Mouse (Mus musculus): ENCODE results near the gene Mrtfa. TPM values are rescaled to one million over a fixed set of nuclear protein-coding genes. Genes with fewer than 3 reads are reported as not detected.

The Mrtfa gene
- polyA plus RNA-seq, 1 experiment from 2014 or later, result 26.2 TPM

GRCm38 (mm10) chr15:81035417-81036162, 155.0 kb downstream of the Mrtfa start:
- no peak for ATAC-seq (ENCODE audit: insufficient read depth, low FRiP score)
- H3K9ac ChIP-seq (ENCODE audit: low read length), result 0 out of 2 replicates have a peak overlapping the region, but pooled peaks have one; percentile 24
- WGBS, result 63% methylated on average over 12 of the region's 12 CpGs
- no peak overlapping the region for H3K4me2 ChIP-seq (ENCODE audit: low read depth, low read length)
- no peak overlapping the region for H3K4me3 ChIP-seq (replicated peaks; ENCODE audit: low read length)
- no peaks in the 10 kb centered on the region for H3K9me3 ChIP-seq (replicated peaks; ENCODE audit: control insufficient read depth, low read length)
- no peaks in the 10 kb centered on the region for H3K36me3 ChIP-seq (ENCODE audit: control insufficient read depth, insufficient read depth, low read length)
- no peak overlapping the region for H3K27ac ChIP-seq (ENCODE audit: low read length)
- H3K4me1 ChIP-seq (ENCODE audit: control insufficient read depth, insufficient read depth, low read length), result peaks cover 31% of the 10 kb centered on the region
- H3K27me3 ChIP-seq (ENCODE audit: control insufficient read depth, insufficient read depth, low read length), result no peaks in the 10 kb centered on the region

GRCm38 (mm10) chr15:81034119-81034518, 156.4 kb downstream of the Mrtfa start:
- no peak overlapping the region for H3K4me3 ChIP-seq (replicated peaks; ENCODE audit: low read length)
- H3K36me3 ChIP-seq (ENCODE audit: control insufficient read depth, insufficient read depth, low read length), result no peaks in the 10 kb centered on the region
- no peaks in the 10 kb centered on the region for H3K27me3 ChIP-seq (ENCODE audit: control insufficient read depth, insufficient read depth, low read length)
- no peaks in the 10 kb centered on the region for H3K9me3 ChIP-seq (replicated peaks; ENCODE audit: control insufficient read depth, low read length)
- no peak overlapping the region for H3K4me2 ChIP-seq (ENCODE audit: low read depth, low read length)
- WGBS, result 71% methylated on average over 6 of the region's 6 CpGs
- H3K4me1 ChIP-seq (ENCODE audit: control insufficient read depth, insufficient read depth, low read length), result peaks cover 31% of the 10 kb centered on the region
- ATAC-seq (ENCODE audit: insufficient read depth, low FRiP score), result no peak
- H3K9ac ChIP-seq (ENCODE audit: low read length), result no peak overlapping the region
- no peak overlapping the region for H3K27ac ChIP-seq (ENCODE audit: low read length)

GRCm38 (mm10) chr15:81032941-81033629, 157.5 kb downstream of the Mrtfa start:
- H3K9me3 ChIP-seq (replicated peaks; ENCODE audit: control insufficient read depth, low read length), result no peaks in the 10 kb centered on the region
- WGBS, result 34% methylated on average over 9 of the region's 9 CpGs
- no peak overlapping the region for H3K4me2 ChIP-seq (ENCODE audit: low read depth, low read length)
- no peaks in the 10 kb centered on the region for H3K27me3 ChIP-seq (ENCODE audit: control insufficient read depth, insufficient read depth, low read length)
- no peak overlapping the region for H3K4me3 ChIP-seq (replicated peaks; ENCODE audit: low read length)
- no peaks in the 10 kb centered on the region for H3K36me3 ChIP-seq (ENCODE audit: control insufficient read depth, insufficient read depth, low read length)
- H3K27ac ChIP-seq (ENCODE audit: low read length), result no peak overlapping the region
- H3K4me1 ChIP-seq (ENCODE audit: control insufficient read depth, insufficient read depth, low read length), result peaks cover 32% of the 10 kb centered on the region
- no peak overlapping the region for H3K9ac ChIP-seq (ENCODE audit: low read length)
- peak; percentile 49; the same call in 1 of the 2 replicates for ATAC-seq (ENCODE audit: insufficient read depth, low FRiP score)

- Histone ChIP-seq H3K4me2 (ENCODE audit: low read depth, low read length) (no peak overlapping the region), H3K27ac (ENCODE audit: low read length) (no peak overlapping the region), H3K4me1 (ENCODE audit: control insufficient read depth, insufficient read depth, low read length) (peaks cover 37% of the 10 kb centered on the region), H3K27me3 (ENCODE audit: control insufficient read depth, insufficient read depth, low read length) (no peaks in the 10 kb centered on the region), H3K4me3 (replicated peaks; ENCODE audit: low read length) (no peak overlapping the region), H3K9me3 (replicated peaks; ENCODE audit: control insufficient read depth, low read length) (no peaks in the 10 kb centered on the region), H3K36me3 (ENCODE audit: control insufficient read depth, insufficient read depth, low read length) (no peaks in the 10 kb centered on the region), H3K9ac (ENCODE audit: low read length) (no peak overlapping the region)
- ATAC-seq (ENCODE audit: insufficient read depth, low FRiP score), result no peak
- 69% methylated on average over 4 of the region's 4 CpGs for WGBS
Measured at GRCm38 (mm10) chr15:81031611-81032010, 158.9 kb downstream of the Mrtfa start.

- Histone ChIP-seq H3K27me3 (ENCODE audit: control insufficient read depth, insufficient read depth, low read length) (no peaks in the 10 kb centered on the region), H3K9me3 (replicated peaks; ENCODE audit: control insufficient read depth, low read length) (no peaks in the 10 kb centered on the region), H3K27ac (ENCODE audit: low read length) (no peak overlapping the region), H3K9ac (ENCODE audit: low read length) (no peak overlapping the region), H3K36me3 (ENCODE audit: control insufficient read depth, insufficient read depth, low read length) (no peaks in the 10 kb centered on the region), H3K4me3 (replicated peaks; ENCODE audit: low read length) (no peak overlapping the region), H3K4me2 (ENCODE audit: low read depth, low read length) (no peak overlapping the region), H3K4me1 (ENCODE audit: control insufficient read depth, insufficient read depth, low read length) (peaks cover 37% of the 10 kb centered on the region)
- no peak for ATAC-seq (ENCODE audit: insufficient read depth, low FRiP score)
- 64% methylated on average over 10 of the region's 10 CpGs for WGBS
Measured at GRCm38 (mm10) chr15:81030891-81031425, 159.6 kb downstream of the Mrtfa start.

- Histone ChIP-seq H3K36me3 (ENCODE audit: control insufficient read depth, insufficient read depth, low read length) (no peaks in the 10 kb centered on the region), H3K9ac (ENCODE audit: low read length) (peak overlapping the region; percentile 31; the same call in 1 of the 2 replicates), H3K9me3 (replicated peaks; ENCODE audit: control insufficient read depth, low read length) (no peaks in the 10 kb centered on the region), H3K4me1 (ENCODE audit: control insufficient read depth, insufficient read depth, low read length) (peaks cover 13% of the 10 kb centered on the region), H3K4me2 (ENCODE audit: low read depth, low read length) (0 out of 2 replicates have a peak overlapping the region, but pooled peaks have one; percentile 13), H3K27ac (ENCODE audit: low read length) (peak overlapping the region; percentile 30; the same call in 1 of the 2 replicates), H3K4me3 (replicated peaks; ENCODE audit: low read length) (no peak overlapping the region), H3K27me3 (ENCODE audit: control insufficient read depth, insufficient read depth, low read length) (no peaks in the 10 kb centered on the region)
- peak; percentile 86 for ATAC-seq (ENCODE audit: insufficient read depth, low FRiP score)
- WGBS, result 26% methylated on average over 8 of the region's 8 CpGs
Measured at GRCm38 (mm10) chr15:81027378-81028173, 163.0 kb downstream of the Mrtfa start.

- Histone ChIP-seq H3K4me1 (ENCODE audit: control insufficient read depth, insufficient read depth, low read length) (peaks cover 13% of the 10 kb centered on the region), H3K9ac (ENCODE audit: low read length) (peak overlapping the region; percentile 31; the same call in 1 of the 2 replicates), H3K9me3 (replicated peaks; ENCODE audit: control insufficient read depth, low read length) (no peaks in the 10 kb centered on the region), H3K36me3 (ENCODE audit: control insufficient read depth, insufficient read depth, low read length) (no peaks in the 10 kb centered on the region), H3K27me3 (ENCODE audit: control insufficient read depth, insufficient read depth, low read length) (no peaks in the 10 kb centered on the region), H3K4me3 (replicated peaks; ENCODE audit: low read length) (no peak overlapping the region), H3K27ac (ENCODE audit: low read length) (peak overlapping the region; percentile 26; the same call in 1 of the 2 replicates), H3K4me2 (ENCODE audit: low read depth, low read length) (no peak overlapping the region)
- 69% methylated on average over 5 of the region's 5 CpGs for WGBS
- no peak for ATAC-seq (ENCODE audit: insufficient read depth, low FRiP score)
Measured at GRCm38 (mm10) chr15:81026901-81027300, 163.7 kb downstream of the Mrtfa start.

GRCm38 (mm10) chr15:81023842-81024241, 166.7 kb downstream of the Mrtfa start:
- peaks cover 8% of the 10 kb centered on the region; the same call in 1 of the 2 replicates for H3K36me3 ChIP-seq (ENCODE audit: control insufficient read depth, insufficient read depth, low read length)
- H3K4me3 ChIP-seq (replicated peaks; ENCODE audit: low read length), result no peak overlapping the region
- no peak overlapping the region for H3K27ac ChIP-seq (ENCODE audit: low read length)
- H3K27me3 ChIP-seq (ENCODE audit: control insufficient read depth, insufficient read depth, low read length), result no peaks in the 10 kb centered on the region
- H3K4me2 ChIP-seq (ENCODE audit: low read depth, low read length), result no peak overlapping the region
- 86% methylated on average over 9 of the region's 9 CpGs for WGBS
- H3K9ac ChIP-seq (ENCODE audit: low read length), result no peak overlapping the region
- no peaks in the 10 kb centered on the region for H3K9me3 ChIP-seq (replicated peaks; ENCODE audit: control insufficient read depth, low read length)
- no peak for ATAC-seq (ENCODE audit: insufficient read depth, low FRiP score)
- peaks cover 6% of the 10 kb centered on the region for H3K4me1 ChIP-seq (ENCODE audit: control insufficient read depth, insufficient read depth, low read length)
